Mouse (Mus musculus) bone marrow, adult 2 months (tissue): ENCODE measurements around the gene Trir. TPM values are rescaled to one million over a fixed set of nuclear protein-coding genes. Genes with fewer than 3 reads are reported as not detected.

Source experiments
- H3K27ac ChIP-seq: fragments of 200-500 bp; 2 replicates; pipeline ENCODE4 v1.5.1; 2012; ENCODE audit warnings: low read depth, mild to moderate bottlenecking, control low read depth, inconsistent platforms, low read length; ENCODE audit not compliant: control insufficient read depth, poor library complexity, insufficient read depth
- H3K4me1 ChIP-seq: fragments of 200-500 bp; 2 replicates; pipeline ENCODE4 v1.6.1; 2011; ENCODE audit warnings: low read length; ENCODE audit not compliant: control insufficient read depth, insufficient read depth
- H3K4me3 ChIP-seq: fragments of 200-500 bp; replicated peaks from 2 replicates; pipeline ENCODE3; 2011; ENCODE audit warnings: mild to moderate bottlenecking, low read depth, low read length, control low read depth; ENCODE audit not compliant: control insufficient read depth
- CTCF ChIP-seq: fragments of 200-500 bp; IDR thresholded peaks from 2 replicates; pipeline ENCODE4 v1.5.1; 2011; ENCODE audit warnings: low read length, control low read depth; ENCODE audit not compliant: control insufficient read depth, insufficient read depth
- POLR2A ChIP-seq: fragments of 200-500 bp; IDR thresholded peaks from 2 replicates; pipeline ENCODE4 v1.6.1; 2011; ENCODE audit warnings: low read depth, mild to moderate bottlenecking, control low read depth, low read length, borderline replicate concordance; ENCODE audit not compliant: control insufficient read depth
- WGBS: fragments of 180-500 bp; shearing (Covaris S2); methylation state at CpG from one replicate; pipeline ENCODE4 v1.1.7; 2018; 5-methylcytosine and 5-hydroxymethylcytosine counted together
- polyA plus RNA-seq: library from polyadenylated mRNA; stranded (reverse); fragments of >200 nt; gene quantifications from 2 replicates; pipeline ENCODE4 v1.2.4, GENCODE M21; 2011; ENCODE audit warnings: low replicate concordance; ENCODE audit not compliant: missing spikeins, insufficient read depth, insufficient read length

The Trir gene
- polyA plus RNA-seq, 1 experiment: 300 TPM

DNA sequence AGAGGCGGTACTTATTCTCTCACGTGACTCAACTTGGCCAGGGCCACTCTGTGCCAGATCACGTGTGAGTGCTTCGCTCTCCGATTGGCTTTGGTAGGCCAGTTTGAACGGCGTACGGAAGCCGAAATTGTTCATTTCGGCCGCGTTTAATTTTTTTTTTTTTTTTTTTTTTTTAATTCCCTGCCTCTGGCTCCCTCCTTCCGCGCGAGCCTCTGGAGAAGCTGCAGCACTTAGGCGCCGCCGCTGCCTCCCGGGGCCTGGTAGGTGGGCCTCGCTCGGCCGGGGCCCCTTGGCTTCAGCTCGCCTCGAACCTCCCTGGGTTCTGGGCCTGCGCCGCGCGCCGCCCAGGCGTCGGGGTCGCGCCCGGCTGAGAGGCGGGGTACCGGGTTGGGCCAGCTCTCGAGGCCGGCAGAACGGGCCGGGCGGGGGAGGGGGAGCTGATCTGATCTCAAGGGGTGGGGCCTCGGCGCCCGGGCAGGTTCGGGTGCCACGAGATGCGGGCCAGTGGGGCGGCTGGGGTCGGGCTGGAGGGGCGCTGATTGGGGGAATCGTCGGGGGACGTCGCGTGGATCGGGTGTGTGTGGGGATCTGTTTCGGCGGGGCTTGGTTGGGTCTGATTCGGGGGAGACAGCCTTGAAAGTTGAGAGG, 10.2 kb downstream of the Trir start, which contains the start of gene Tnpo2:
Gene Tnpo2 (plus strand): TSS at position 198 of the 648 bp plus-strand sequence.
- H3K4me1 ChIP-seq: peaks cover 1% of the 10 kb centered on the region; the same call in 1 of the 2 replicates
- TF ChIP-seq POLR2A (no peak), CTCF (no peak)
- WGBS: under 1% methylated on average over 59 of the region's 59 CpGs
- peak within 1 kb of the TSS; percentile 92 for H3K27ac ChIP-seq
- peak within 1 kb of the TSS; percentile 89 for H3K4me3 ChIP-seq

DNA sequence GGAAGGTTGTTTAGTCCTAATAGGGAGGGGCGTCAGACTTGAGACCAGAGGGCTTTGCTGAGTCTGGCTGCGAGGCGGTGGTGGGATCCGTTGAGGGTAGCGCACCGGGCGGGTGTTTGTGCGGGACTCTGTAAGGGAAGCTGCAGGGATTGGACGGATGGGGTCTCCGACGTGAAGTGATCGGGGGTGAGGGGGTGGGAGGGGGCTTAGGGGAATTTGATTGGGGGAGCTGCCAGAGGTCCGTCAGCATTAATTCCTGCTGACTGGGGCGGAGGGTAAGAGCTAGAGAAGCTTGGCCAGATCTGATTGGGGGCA, 10.7 kb downstream of the Trir start:
- peak overlapping the region; percentile 89 for H3K4me3 ChIP-seq
- peak overlapping the region; percentile 92; the same call in 1 of the 2 replicates for H3K27ac ChIP-seq
- 0% methylated on average over 14 of the region's 14 CpGs for WGBS
- no peak for TF ChIP-seq CTCF
- H3K4me1 ChIP-seq: peaks cover 1% of the 10 kb centered on the region; the same call in 1 of the 2 replicates

DNA sequence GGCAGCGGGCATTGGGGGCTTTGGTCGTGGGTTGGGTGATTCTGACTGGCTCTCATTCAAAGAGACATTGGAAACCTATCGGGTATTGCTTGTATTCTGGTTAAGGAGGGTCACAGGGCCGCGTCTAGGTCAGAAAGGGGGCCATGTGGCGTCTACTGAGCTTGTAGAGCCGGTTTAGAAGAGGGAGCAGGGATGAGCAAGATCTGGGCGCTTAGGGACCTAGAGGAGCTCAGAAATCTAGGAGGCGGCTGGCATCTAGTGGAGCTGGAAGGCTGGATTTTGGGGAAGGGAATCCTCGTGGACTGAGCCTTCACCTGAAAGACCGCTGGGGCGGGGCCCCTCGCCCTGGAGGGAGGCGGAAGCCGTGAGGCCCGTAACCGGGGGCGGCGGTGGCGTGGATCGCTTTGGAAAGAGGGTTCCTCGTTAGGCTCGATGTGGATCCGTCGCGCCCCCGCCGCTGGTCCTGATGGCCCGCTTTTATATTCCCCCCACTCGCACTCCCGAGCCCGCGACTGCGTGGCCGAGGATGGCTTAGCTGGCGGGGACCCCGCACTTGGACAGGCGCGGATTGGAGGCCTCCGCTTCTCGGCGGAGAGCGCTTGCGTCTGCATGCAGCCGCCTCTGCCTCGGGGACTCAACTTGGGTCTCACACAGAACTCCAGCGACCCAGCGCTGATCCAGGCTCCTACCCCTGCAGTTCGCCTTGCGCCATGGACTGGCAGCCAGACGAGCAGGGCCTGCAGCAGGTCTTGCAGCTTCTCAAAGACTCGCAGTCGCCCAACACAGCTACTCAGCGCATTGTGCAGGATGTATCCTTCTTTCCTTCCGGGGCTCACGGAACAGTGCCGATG, 11.3 kb downstream of the Trir start:
- peaks cover 1% of the 10 kb centered on the region; the same call in 1 of the 2 replicates for H3K4me1 ChIP-seq
- WGBS: 1% methylated on average over 57 of the region's 57 CpGs
- H3K4me3 ChIP-seq: peak overlapping the region; percentile 89
- no peak for TF ChIP-seq CTCF
- no peak; the same call in 1 of the 2 replicates for TF ChIP-seq POLR2A
- peak overlapping the region; percentile 7; the same call in 1 of the 2 replicates for H3K27ac ChIP-seq

DNA sequence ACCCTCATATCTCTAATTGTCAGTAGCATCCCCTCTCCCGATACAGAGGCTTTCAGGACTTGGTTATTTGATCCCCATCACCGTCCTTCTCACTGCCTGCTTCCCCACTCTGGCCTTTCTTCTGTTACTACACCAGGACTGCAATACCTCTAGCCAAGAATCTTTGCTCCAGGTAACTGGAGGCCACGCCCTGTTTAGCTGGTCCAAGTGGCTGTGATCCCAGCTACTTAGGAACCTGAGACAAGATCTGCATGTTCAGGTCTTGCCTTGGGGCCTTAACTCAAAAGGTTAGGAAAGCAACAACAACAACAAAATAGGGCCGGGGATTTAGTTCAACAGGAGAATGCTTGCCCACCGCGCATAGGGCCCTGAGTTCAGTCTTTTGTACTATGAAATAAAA, 17.0 kb downstream of the Trir start:
- no peaks in the 10 kb centered on the region for H3K4me1 ChIP-seq
- no peak overlapping the region for H3K4me3 ChIP-seq
- no peak overlapping the region for H3K27ac ChIP-seq
- WGBS: 92% methylated on average over 6 of the region's 6 CpGs
- TF ChIP-seq CTCF: no peak
- TF ChIP-seq POLR2A: no peak

DNA sequence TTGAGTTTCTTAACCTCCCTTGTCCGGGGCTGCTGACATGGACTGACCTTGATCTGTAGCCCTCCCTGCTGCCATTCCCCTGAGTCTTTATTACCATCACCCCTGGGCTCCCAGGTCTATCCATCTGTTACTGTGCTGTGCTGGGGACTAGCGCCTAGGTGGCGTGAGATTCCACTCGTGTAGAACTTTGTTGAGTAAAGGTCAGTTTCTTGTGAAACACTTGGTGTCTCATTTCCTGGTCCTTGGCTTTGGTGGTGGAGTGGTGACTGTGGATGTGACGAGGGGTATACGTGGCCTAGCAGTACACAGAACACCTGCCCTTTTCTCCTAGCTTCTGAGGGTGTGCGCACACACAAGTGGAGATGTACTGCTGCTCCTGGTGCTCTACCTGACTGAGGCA, 30.7 kb downstream of the Trir start:
- H3K4me3 ChIP-seq: no peak overlapping the region
- 67% methylated on average over 7 of the region's 7 CpGs for WGBS
- H3K27ac ChIP-seq: no peak overlapping the region
- TF ChIP-seq CTCF (no peak), POLR2A (no peak)
- H3K4me1 ChIP-seq: peaks cover 2% of the 10 kb centered on the region; the same call in 1 of the 2 replicates

DNA sequence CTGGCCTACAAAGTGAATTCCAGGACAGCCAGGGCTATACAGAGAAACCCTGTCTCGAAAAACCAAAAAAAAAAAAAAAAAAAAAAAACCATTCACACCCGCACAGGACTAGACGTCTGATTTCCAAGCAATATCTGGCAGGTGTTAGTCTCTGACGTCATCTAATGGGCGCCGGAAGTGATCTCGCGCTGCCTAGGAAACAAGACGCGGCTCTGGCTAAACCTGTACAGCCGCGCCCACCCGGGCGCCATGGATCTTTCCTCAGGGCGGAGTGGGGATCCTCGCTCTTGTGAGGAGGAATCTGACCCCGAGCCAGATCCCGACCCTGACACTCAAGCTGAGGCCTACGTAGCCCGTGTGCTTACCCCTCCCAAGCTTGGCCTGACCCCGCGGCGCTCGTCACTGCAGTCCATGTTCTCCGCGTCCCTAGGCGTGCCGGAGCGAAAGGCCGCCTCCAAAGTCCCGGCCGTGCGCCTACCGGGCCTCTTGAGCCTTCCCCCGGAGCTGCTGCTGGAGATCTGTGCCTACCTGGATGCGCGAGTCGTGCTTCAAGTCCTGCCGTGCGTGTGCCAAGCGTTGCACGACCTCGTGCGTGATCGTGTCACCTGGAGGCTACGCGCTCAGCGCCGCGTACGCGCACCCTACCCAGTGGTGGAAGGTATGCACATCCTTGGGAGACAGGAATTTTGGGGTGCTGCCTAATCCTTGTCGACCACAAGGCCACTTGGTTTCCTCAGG, 33.4 kb downstream of the Trir start, which contains the start of gene Fbxw9:
Gene Fbxw9 (plus strand): TSS at position 177 of the 738 bp plus-strand sequence.
- H3K4me1 ChIP-seq: peaks cover 2% of the 10 kb centered on the region; the same call in 1 of the 2 replicates
- WGBS: under 1% methylated on average over 53 of the region's 53 CpGs
- H3K4me3 ChIP-seq: peak within 1 kb of the TSS; percentile 98
- peak within 1 kb of the TSS; percentile 41; the same call in 1 of the 2 replicates for H3K27ac ChIP-seq
- TF ChIP-seq POLR2A (no peak), CTCF (no peak)

DNA sequence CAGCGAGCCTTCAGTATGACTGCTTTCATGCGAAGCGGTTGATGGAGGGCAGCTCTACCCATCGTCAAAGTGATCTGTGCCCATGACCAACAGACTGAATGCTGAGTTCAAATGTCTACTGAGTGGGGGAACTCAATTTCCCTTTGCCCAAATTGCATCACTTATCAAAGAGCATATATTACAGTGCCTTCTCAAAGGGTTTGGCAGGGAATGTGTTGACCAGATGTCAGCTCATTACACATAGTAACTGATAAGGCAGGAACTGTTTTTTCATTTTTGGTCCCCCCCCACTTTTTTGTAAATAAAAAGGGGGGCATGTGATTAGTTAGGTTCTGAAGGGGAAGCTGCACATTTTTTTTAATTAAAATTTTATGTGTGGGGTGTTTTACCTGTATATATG, 36.0 kb downstream of the Trir start:
- 87% methylated on average over 4 of the region's 4 CpGs for WGBS
- Histone ChIP-seq H3K4me1 (peaks cover 2% of the 10 kb centered on the region; the same call in 1 of the 2 replicates), H3K27ac (no peak overlapping the region), H3K4me3 (no peak overlapping the region)
- TF ChIP-seq POLR2A (no peak), CTCF (no peak)

DNA sequence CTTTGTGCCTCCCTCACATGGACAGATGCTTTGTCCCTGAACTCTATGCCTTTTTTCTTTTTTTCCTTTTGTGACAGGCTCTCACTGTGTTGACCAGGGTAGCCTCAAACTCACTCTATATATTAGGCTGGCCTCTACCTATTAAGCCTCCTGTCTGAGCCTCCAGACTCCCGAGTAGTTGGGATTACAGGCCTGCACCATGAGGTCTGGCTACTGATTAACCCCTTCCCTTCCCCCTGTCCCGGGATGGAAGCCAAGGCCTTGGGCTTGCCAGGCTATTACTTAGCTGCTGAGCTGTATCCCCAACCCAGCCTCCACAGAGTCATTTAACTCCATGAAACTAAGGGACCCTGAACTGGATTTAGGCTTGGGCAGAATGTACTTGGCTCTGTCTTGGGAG, 38.6 kb downstream of the Trir start:
- whole genome bisulfite sequencing: 63% methylated on average over 2 of the region's 2 CpGs
- TF ChIP-seq POLR2A (no peak), CTCF (no peak)
- no peak overlapping the region for H3K27ac ChIP-seq
- peaks cover 2% of the 10 kb centered on the region; the same call in 1 of the 2 replicates for H3K4me1 ChIP-seq
- H3K4me3 ChIP-seq: no peak overlapping the region
